Mouse (Mus musculus) MEL (cell line): Measurements from ENCODE around the gene Dusp10.

Source experiments
- EP300 ChIP-seq, 2 experiments: IDR thresholded peaks; 2 replicates each; pipeline ENCODE4 v1.6.1; 2011; ENCODE audit warnings: improper control_type of control experiment in 2 of 2, low read length in 2 of 2, low read depth in 1 of 2, mild to moderate bottlenecking in 1 of 2
- RAD21 ChIP-seq: IDR thresholded peaks from 2 replicates; pipeline ENCODE4 v1.6.1; 2011; ENCODE audit warnings: mild to moderate bottlenecking, low read depth, low read length, improper control_type of control experiment

- TF ChIP-seq EP300 (IDR thresholded peaks at IDR 0.05; ENCODE audit: low read depth in 1 of 2, low read length in 2 of 2): peak; percentile 62 to 78
- TF ChIP-seq RAD21: no peak
Measured at GRCm38 (mm10) chr1:184079304-184079703, 66.2 kb downstream of the Dusp10 start.
